Mouse (Mus musculus) neural tube, postnatal 0 days (tissue): Measurements from ENCODE around the gene Porcn. TPM values are rescaled to one million over a fixed set of nuclear protein-coding genes. Genes with fewer than 3 reads are reported as not detected.

Experiments used
- polyA plus RNA-seq: library from polyadenylated mRNA; unstranded; fragments of >200 nt; fragmentation: Nextera tagmentation; extraction: Ambion mirVana; gene quantifications from 2 replicates; pipeline ENCODE4 v1.2.1, GENCODE M21; 2015

The Porcn gene
- 41.7 and 48.9 TPM in 2 replicates for polyA plus RNA-seq

DNA sequence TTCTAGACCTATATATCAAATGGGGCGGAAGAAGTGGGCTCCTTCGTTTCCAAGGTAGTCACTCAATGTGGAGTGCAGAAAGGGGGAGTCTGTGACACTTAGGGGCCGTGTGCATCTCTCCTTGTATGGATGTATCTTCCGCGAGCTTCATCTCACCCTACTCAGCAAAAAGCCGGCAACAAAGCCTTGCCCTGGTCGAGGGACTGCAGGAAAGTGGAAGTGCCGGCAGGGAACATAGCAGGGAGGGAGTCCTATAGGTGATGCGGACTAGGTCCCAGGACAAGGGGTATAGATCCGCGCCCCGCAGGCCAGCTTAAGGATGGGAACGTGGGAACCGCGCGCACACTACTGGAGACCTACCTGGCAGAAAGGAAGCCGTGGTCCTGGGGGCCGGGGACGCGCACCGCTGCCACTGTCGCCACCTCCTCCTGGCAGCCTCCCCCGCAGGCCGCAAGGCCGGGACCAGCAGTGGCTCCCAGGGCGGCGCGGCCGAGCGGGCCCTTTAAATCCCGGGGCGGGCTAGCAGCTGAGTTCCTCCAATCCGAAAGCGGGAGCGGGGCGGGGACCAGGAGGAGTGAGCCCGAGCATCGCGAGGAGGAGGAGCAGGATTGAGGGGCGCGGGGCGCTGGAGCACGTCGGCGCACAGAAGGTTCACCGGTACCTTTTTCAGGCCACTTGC, at the start of gene Porcn:
Gene Porcn (minus strand): TSS at position 511 of the 679 bp plus-strand sequence.

DNA sequence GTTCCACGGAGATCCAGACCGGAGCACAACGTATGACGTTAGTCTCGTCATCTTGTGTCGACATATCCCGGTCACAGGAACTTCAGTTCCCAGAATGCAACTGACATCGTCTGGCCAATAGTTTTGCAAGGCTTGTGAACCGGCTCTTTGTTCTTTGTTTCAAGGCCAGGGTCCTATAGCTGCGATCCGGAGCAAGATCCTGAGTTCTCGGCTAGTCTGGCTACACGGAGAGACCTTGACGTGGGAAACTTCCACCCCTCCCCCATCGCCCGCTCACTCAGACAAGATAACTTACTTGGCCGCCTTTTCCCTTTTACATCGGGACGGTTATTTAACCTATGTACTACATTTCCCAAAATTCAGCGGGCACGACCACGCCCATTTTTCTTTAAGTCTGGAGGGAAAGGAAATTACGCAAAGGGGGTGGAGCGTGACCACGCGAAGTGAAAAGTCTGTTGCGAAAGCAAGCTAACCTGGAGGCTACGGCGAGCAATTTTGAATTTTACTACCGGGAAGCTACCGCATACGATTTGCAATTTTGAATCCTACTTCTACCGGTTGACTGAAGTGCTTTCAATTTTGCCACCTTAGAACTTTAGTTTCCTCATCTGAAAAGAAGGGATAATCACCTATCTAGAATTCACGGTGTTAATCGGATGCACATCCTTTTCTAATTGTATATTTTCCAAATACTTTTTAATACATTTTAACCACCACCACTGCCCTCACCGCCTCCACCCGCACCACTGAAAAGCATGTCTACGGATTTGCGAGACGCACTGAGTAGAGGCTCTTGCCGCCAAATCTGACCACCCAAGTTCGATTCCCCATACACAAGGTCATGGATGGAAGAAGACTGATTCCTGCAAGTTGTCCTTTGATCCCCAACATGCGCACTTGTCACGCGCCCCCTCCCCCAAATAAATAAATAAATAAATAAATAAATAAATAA, 46.3 kb upstream of the Porcn start, which contains the start of gene Ftsj1:
Gene Ftsj1 (minus strand): TSS at position 73 of the 952 bp plus-strand sequence.

DNA sequence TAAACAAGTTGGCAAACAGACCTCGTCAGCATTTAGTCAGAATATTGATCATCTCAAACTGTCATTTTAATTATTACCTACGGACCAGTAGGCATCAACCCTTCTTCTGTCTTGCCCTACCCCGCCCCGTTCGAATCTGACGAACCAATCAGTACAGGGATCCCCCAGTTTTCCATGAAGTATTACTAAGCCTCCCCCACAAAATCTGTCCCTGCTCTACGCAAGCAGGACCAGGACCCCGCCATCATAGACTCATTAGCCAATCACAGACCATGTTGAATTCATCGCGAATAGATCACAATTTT, 13.0 kb downstream of the Porcn start, which contains the start of gene Ebp:
Gene Ebp (minus strand): TSS at position 94 of the 305 bp plus-strand sequence.

DNA sequence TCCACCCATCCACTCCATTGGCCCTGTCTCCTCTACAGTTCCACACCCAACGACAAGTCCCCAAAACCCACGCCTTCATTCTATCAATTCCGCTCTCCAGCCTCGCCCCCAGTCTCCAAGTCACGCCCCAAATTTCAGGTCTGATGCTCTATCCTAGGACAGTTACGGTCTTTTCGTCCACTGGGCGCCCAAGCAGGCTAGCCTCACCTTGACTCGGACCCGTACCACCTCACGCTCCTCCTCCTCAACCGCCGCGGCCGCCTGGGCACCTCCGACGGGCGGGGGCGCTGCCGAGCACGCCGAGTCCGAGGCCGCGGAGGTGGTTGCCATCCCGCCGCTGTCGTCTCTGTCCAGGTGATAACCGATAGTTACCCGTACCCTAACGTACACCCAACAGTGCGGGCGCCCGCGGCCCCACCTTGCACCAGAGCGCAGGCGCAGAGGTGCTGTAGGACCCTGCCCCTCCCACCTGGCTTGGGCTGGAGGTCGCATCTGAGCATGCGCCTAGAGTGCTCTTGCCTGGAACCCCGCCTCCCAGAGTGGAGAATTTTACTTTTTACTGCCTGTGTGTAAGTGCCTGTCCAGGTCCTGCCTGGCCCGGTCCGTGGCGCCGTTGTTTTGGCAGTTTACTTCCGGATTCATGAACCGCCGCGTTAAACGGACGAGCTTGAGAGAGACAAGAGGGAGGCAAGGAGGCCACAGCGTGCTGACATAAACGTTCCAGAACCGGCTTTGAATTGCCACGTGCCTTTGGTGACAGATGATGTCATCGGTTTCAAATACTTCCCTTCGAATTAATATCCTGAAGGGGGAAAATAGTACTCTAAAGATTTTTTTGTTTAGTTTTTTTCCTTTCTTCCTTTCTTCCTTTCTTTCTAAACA, 30.6 kb downstream of the Porcn start, which contains the start of gene Tbc1d25:
Gene Tbc1d25 (minus strand): TSS at position 678 of the 882 bp plus-strand sequence.

DNA sequence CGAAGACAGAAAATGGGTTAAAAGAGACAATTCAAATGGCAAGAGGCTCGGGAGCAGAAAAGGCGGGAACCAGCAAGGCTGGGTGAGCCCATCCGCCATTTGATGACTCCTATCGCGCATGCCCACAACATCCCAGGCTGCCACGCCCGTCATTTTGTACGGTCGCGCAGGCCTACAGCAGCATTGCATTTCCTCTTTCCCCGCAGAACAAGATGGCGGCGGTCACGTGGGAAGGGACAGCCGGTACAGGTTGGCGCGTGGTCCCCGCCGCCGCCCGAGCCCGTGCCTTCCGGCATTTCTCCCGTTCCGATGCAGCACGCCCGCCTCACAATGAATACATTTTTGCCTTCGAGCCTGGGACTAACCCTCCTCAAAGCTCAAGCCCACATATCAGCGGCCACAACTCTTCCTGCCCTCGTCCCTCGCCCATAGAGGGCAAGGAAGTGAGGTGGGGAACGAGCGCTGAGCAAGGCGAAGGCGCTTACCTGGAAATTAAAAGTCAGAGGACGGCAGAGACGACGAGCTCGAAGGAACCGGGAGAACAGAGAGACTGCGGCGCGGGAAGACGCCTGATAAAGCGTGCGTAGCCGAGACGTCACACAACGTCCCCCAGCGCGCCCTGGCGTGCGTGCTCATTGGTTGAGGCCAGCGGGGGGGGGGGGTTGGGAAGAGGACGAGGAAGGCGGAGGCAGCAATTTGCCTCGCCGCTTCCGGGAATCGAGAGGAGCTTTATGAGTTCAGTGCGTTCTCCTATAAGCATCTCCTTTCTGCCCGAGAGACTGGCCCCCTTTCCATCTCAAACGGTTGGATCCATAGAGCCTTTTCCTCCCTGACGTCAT, 61.0 kb downstream of the Porcn start, which contains the start of gene Rbm3:
Gene Rbm3 (minus strand): TSS at position 728 of the 839 bp plus-strand sequence.

Other genes starting within 250 kb of the Porcn start
- not detected in 2 replicates for gene Gata1, start 228.5 kb downstream of the Porcn start, polyA plus RNA-seq
- gene Glod5, start 188.0 kb downstream of the Porcn start, polyA plus RNA-seq = 1.4 TPM in 2 replicates
- 26.7 and 27.2 TPM in 2 replicates for gene Suv39h1, start 131.8 kb downstream of the Porcn start, polyA plus RNA-seq
- 0.34 and 0.41 TPM in 2 replicates for gene Was, start 116.0 kb downstream of the Porcn start, polyA plus RNA-seq
- 49.8 and 57.2 TPM in 2 replicates for gene Wdr13, start 73.6 kb downstream of the Porcn start, polyA plus RNA-seq
- 458 TPM in 2 replicates for gene Rbm3, start 60.6 kb downstream of the Porcn start, polyA plus RNA-seq
- 16.7 and 17.5 TPM in 2 replicates for gene Tbc1d25, start 30.3 kb downstream of the Porcn start, polyA plus RNA-seq
- gene Ebp, start 13.0 kb downstream of the Porcn start, polyA plus RNA-seq = 33.4 and 39.3 TPM in 2 replicates
- 40.1 and 41.4 TPM in 2 replicates for gene Ftsj1, start 45.9 kb upstream of the Porcn start, polyA plus RNA-seq
- gene Slc38a5, start 64.6 kb upstream of the Porcn start, polyA plus RNA-seq = 21.8 and 27.1 TPM in 2 replicates
- not detected in 2 replicates for gene Ssxb10, start 120.9 kb upstream of the Porcn start, polyA plus RNA-seq
- not detected in 2 replicates for gene Ssxb9, start 160.5 kb upstream of the Porcn start, polyA plus RNA-seq
- not detected in 2 replicates for gene Ssxb1, start 206.8 kb upstream of the Porcn start, polyA plus RNA-seq